Mouse (Mus musculus): ENCODE results near the gene Rbm47.
A peak's percentile ranks its signal among the peaks of the same experiment; 100 is the strongest.

Gene Rbm47

GRCm38 (mm10) chr5:66068068-66068920 is 104.6 kb downstream of the Rbm47 start:
- DNase-seq (ENCODE audit: low spot score in 2 of 2) = no peak

- DNase-seq (ENCODE audit: low spot score in 2 of 2) = no peak
Observed at GRCm38 (mm10) chr5:66067219-66067618, 105.7 kb downstream of the Rbm47 start.

GRCm38 (mm10) chr5:66062930-66063220 is 110.0 kb downstream of the Rbm47 start:
- no peak for DNase-seq (ENCODE audit: low spot score in 2 of 2)

GRCm38 (mm10) chr5:66062046-66062929 is 110.6 kb downstream of the Rbm47 start:
- no peak for DNase-seq (ENCODE audit: low spot score in 2 of 2)

- no peak for DNase-seq (ENCODE audit: low spot score in 2 of 2)
Observed at GRCm38 (mm10) chr5:66061667-66062045, 111.3 kb downstream of the Rbm47 start.

- no peak for DNase-seq (ENCODE audit: low spot score in 2 of 2)
Observed at GRCm38 (mm10) chr5:66058844-66059243, 114.1 kb downstream of the Rbm47 start.

GRCm38 (mm10) chr5:66056680-66057079 is 116.2 kb downstream of the Rbm47 start:
- no peak for DNase-seq (ENCODE audit: low spot score in 2 of 2)

- DNase-seq (ENCODE audit: low spot score in 2 of 2) = no peak
Observed at GRCm38 (mm10) chr5:66054394-66054793, 118.5 kb downstream of the Rbm47 start.

- no peak for DNase-seq (ENCODE audit: low spot score in 2 of 2)
Observed at GRCm38 (mm10) chr5:66052777-66053548, 120.0 kb downstream of the Rbm47 start.

- no peak for DNase-seq (ENCODE audit: low spot score in 2 of 2)
Observed at GRCm38 (mm10) chr5:66050841-66051240, 122.1 kb downstream of the Rbm47 start.

- DNase-seq (ENCODE audit: low spot score in 2 of 2) = no peak
Observed at GRCm38 (mm10) chr5:66046356-66046755, 126.6 kb downstream of the Rbm47 start.

GRCm38 (mm10) chr5:66043897-66044296 is 129.0 kb downstream of the Rbm47 start:
- DNase-seq (ENCODE audit: low spot score in 2 of 2) = no peak

- DNase-seq (ENCODE audit: low spot score in 2 of 2) = no peak
Observed at GRCm38 (mm10) chr5:66042651-66043340, 130.1 kb downstream of the Rbm47 start.

- DNase-seq (ENCODE audit: low spot score in 2 of 2) = peak in 1 of 2 experiments; percentile 6
Observed at GRCm38 (mm10) chr5:66040744-66041279, 132.1 kb downstream of the Rbm47 start.

GRCm38 (mm10) chr5:66039813-66040212 is 133.1 kb downstream of the Rbm47 start:
- DNase-seq (ENCODE audit: low spot score in 2 of 2) = no peak

GRCm38 (mm10) chr5:66037066-66037465 is 135.9 kb downstream of the Rbm47 start:
- no peak for DNase-seq (ENCODE audit: low spot score in 2 of 2)

- no peak for DNase-seq (ENCODE audit: low spot score in 2 of 2)
Observed at GRCm38 (mm10) chr5:66036440-66037054, 136.4 kb downstream of the Rbm47 start.

GRCm38 (mm10) chr5:66034375-66035195 is 138.3 kb downstream of the Rbm47 start:
- peak in 1 of 2 experiments; percentile 41 for DNase-seq (ENCODE audit: low spot score in 2 of 2)

- DNase-seq (ENCODE audit: low spot score in 2 of 2) = no peak
Observed at GRCm38 (mm10) chr5:66032826-66033225, 140.1 kb downstream of the Rbm47 start.

GRCm38 (mm10) chr5:66031699-66032098 is 141.2 kb downstream of the Rbm47 start:
- no peak for DNase-seq (ENCODE audit: low spot score in 2 of 2)
